Mouse (Mus musculus): ENCODE measurements around the gene D11Wsu47e. TPM values are rescaled to one million over a fixed set of nuclear protein-coding genes. Genes with fewer than 3 reads are reported as not detected.

Gene D11Wsu47e
- total and polyA plus RNA-seq, 3 experiments, result 7.0 to 20.2 (median 14.0) TPM

DNA sequence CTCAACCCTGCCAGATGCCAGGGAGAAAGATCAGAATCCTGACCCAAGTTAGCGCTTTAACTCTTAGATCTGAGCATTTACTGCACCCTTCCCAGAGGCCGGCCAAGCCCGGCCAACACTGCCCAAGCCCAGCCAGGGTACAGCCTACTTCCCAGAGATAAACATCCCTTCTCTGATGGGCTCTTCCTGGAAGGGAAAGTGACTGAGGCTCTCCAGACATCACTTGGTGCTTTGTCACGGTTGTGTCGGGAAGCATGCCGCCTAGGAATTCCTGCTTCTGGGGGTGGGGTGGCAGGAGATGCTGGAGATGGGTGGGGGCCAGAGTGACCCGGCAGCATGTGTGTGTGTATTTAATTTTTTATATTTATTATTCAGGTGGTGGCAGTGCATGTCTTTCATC, 55.9 kb downstream of the D11Wsu47e start:
- no peak for TF ChIP-seq TAL1 (conservative IDR thresholded peaks at IDR 0.05; ENCODE audit: low read depth, low read length)
- ATAC-seq (ENCODE audit: extremely low read depth, insufficient number of reproducible peaks, low FRiP score, poor library complexity, severe bottlenecking), result no peak
- Histone ChIP-seq H3K27me3 (ENCODE audit: insufficient read depth, low read length) (no peaks in the 10 kb centered on the region), H3K4me3 (ENCODE audit: low read depth, low read length) (no peak overlapping the region), H3K36me3 (replicated peaks) (peaks cover 91% of the 10 kb centered on the region), H3K9me3 (replicated peaks) (peaks cover 7% of the 10 kb centered on the region), H3K4me1 (ENCODE audit: insufficient read depth, low read depth, low read length) (peaks cover 42% of the 10 kb centered on the region)
- DNase-seq (ENCODE audit: low spot score), result no peak

DNA sequence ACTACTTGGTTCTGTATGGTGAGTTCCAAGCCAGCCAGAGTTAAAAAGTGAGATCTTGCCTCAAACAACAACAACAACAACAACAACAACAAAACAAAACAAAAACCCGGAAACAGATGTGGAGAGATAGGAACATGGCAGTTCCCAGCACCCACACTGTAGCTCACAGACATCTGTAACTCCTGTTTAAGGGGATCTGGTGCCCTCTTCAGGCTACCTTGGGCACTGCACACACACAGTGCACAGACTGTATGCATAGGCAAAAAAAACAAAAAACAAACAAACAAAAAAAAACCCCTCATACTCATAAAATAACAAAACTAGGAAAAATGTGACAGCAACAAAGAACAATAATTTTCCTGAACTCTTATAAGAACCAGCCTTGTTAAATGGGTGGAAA, 58.8 kb downstream of the D11Wsu47e start:
- Histone ChIP-seq H3K36me3 (replicated peaks) (peaks cover 88% of the 10 kb centered on the region), H3K27me3 (ENCODE audit: insufficient read depth, low read length) (no peaks in the 10 kb centered on the region), H3K4me1 (ENCODE audit: insufficient read depth, low read depth, low read length) (peaks cover 46% of the 10 kb centered on the region), H3K4me3 (ENCODE audit: low read depth, low read length) (no peak overlapping the region), H3K9me3 (replicated peaks) (peaks cover 7% of the 10 kb centered on the region)
- ATAC-seq (ENCODE audit: extremely low read depth, insufficient number of reproducible peaks, low FRiP score, poor library complexity, severe bottlenecking) (no peak), DNase-seq (ENCODE audit: low spot score) (no peak)
- no peak for TF ChIP-seq TAL1 (conservative IDR thresholded peaks at IDR 0.05; ENCODE audit: low read depth, low read length)
- TF ChIP-seq GATA2 (IDR thresholded peaks at IDR 0.05; ENCODE audit: borderline replicate concordance, low read depth, low read length), result no peak
- TF ChIP-seq CTCF (IDR thresholded peaks at IDR 0.05; ENCODE audit: low read depth, low read length), result no peak

Other genes with a start within 250 kb of the D11Wsu47e start
- gene Sstr2, start 65.1 kb upstream of the D11Wsu47e start, total RNA-seq (2014; fragmentation: Nextera tagmentation), result not detected in 2 replicates
- 0.16 TPM in 1 of 2 replicates, not detected in the other for gene Sstr2, start 65.1 kb upstream of the D11Wsu47e start, total RNA-seq (2017)
- not detected in 2 replicates for gene Sstr2, start 65.1 kb upstream of the D11Wsu47e start, polyA plus RNA-seq (2012)
- gene Cog1, start 35.2 kb upstream of the D11Wsu47e start, total RNA-seq (2014; fragmentation: Nextera tagmentation), result 22.4 and 33.4 TPM in 2 replicates
- gene Cog1, start 35.2 kb upstream of the D11Wsu47e start, total RNA-seq (2017), result 23.9 and 30.9 TPM in 2 replicates
- 29.1 and 33.3 TPM in 2 replicates for gene Cog1, start 35.2 kb upstream of the D11Wsu47e start, polyA plus RNA-seq (2012)
- gene Slc39a11, start 34.3 kb upstream of the D11Wsu47e start, total RNA-seq (2014; fragmentation: Nextera tagmentation), result 4.7 and 5.3 TPM in 2 replicates
- gene Slc39a11, start 34.3 kb upstream of the D11Wsu47e start, total RNA-seq (2017), result 4.9 and 5.0 TPM in 2 replicates
- gene Slc39a11, start 34.3 kb upstream of the D11Wsu47e start, polyA plus RNA-seq (2012), result 9.9 and 11.9 TPM in 2 replicates
- 43.8 and 44.1 TPM in 2 replicates for gene Fam104a, start 257 bp upstream of the D11Wsu47e start, total RNA-seq (2014; fragmentation: Nextera tagmentation)
- gene Fam104a, start 257 bp upstream of the D11Wsu47e start, total RNA-seq (2017), result 35.8 and 35.9 TPM in 2 replicates
- 111 and 150 TPM in 2 replicates for gene Fam104a, start 257 bp upstream of the D11Wsu47e start, polyA plus RNA-seq (2012)
- gene Cpsf4l, start 25.6 kb downstream of the D11Wsu47e start, total RNA-seq (2014; fragmentation: Nextera tagmentation), result not detected in 2 replicates
- not detected in 2 replicates for gene Cpsf4l, start 25.6 kb downstream of the D11Wsu47e start, total RNA-seq (2017)
- not detected in 2 replicates for gene Cpsf4l, start 25.6 kb downstream of the D11Wsu47e start, polyA plus RNA-seq (2012)
- gene Cdc42ep4, start 67.5 kb downstream of the D11Wsu47e start, total RNA-seq (2014; fragmentation: Nextera tagmentation), result 11.6 and 38.6 TPM in 2 replicates
- 10.6 and 10.8 TPM in 2 replicates for gene Cdc42ep4, start 67.5 kb downstream of the D11Wsu47e start, total RNA-seq (2017)
- gene Cdc42ep4, start 67.5 kb downstream of the D11Wsu47e start, polyA plus RNA-seq (2012), result 20.2 and 22.8 TPM in 2 replicates